Mouse (Mus musculus): ENCODE measurements around the gene Egflam. TPM values are rescaled to one million over a fixed set of nuclear protein-coding genes. Genes with fewer than 3 reads are reported as not detected.

Egflam gene
- polyA plus RNA-seq, 1 experiment, result 32.7 TPM

DNA sequence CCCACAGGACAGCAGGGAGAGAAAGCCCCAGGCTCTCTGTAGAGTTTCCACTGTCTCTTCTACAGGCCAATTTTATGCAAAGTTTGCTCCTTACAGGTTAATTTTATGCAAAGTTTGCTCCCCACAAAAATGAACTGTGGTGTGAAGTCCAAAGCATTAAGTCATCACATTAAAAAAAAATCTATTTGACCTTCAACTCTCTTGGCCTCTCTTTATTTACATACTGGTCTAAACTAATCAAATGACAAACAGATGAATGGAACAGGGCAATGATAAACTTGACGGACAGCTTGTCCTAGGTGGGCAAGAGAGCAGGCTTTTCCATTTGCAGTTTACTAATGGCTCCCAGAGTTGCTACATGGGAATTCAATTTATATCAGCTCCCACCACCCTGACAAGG, 98.3 kb downstream of the Egflam start:
- no peak for TF ChIP-seq CTCF (IDR thresholded peaks at IDR 0.05; ENCODE audit: insufficient read depth, low read length)
- no peak for TF ChIP-seq POLR2A (IDR thresholded peaks at IDR 0.05; ENCODE audit: borderline replicate concordance, extremely low read depth, low read depth, low read length)
- peaks cover 5% of the 10 kb centered on the region; the same call in 1 of the 2 replicates for H3K4me1 ChIP-seq (ENCODE audit: control insufficient read depth, insufficient read depth, low read length)
- no peak for DNase-seq
- H3K4me3 ChIP-seq (replicated peaks; ENCODE audit: extremely low read depth, low read depth, low read length), result no peak overlapping the region
- 60% methylated on average over 1 of the region's 1 CpGs for WGBS

DNA sequence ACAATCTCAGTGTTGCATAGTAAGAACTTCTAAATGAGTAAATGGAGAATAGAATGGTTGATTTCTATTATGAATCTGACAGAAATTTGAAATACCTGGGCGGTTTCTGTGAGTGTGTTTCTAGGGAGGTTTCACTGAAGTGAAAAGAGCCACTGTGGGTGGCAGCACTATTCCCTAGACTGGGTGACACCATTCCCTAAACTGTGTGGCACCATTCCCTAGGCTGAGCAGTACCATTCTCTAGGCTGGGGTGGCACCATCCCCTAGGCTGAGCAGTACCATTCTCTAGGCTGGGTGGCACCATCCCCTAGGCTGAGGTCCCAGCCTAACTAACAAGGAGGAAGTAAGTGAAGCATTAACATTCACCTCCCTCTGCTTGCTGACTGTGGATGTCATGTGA, 103.0 kb downstream of the Egflam start:
- Histone ChIP-seq H3K4me1 (ENCODE audit: control insufficient read depth, insufficient read depth, low read length) (no peaks in the 10 kb centered on the region; the same call in 1 of the 2 replicates), H3K4me3 (replicated peaks; ENCODE audit: extremely low read depth, low read depth, low read length) (no peak overlapping the region)
- 92% methylated on average over 1 of the region's 1 CpGs for WGBS
- DNase-seq, result no peak
- TF ChIP-seq POLR2A (IDR thresholded peaks at IDR 0.05; ENCODE audit: borderline replicate concordance, extremely low read depth, low read depth, low read length) (no peak), CTCF (IDR thresholded peaks at IDR 0.05; ENCODE audit: insufficient read depth, low read length) (no peak)

DNA sequence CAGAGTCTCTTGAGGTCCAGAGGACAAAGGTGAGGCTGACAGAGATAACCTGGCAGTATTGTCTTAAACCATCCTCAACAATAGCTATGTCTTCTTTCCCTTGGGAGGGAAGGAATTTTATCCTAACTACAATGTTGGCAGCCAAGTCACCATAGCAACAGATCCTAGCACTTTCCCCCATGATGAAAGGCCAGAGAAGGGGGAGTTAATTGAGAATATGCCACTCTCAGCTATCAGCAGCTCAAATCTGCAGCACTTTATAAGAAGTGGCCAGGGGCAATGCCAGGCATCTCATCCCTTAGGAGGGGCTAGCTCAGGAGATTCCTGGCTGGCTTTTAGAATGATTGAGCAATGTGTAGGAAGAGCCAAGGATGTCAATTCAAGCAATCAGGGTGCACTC, 105.3 kb downstream of the Egflam start:
- no peak for TF ChIP-seq CTCF (IDR thresholded peaks at IDR 0.05; ENCODE audit: insufficient read depth, low read length)
- TF ChIP-seq POLR2A (IDR thresholded peaks at IDR 0.05; ENCODE audit: borderline replicate concordance, extremely low read depth, low read depth, low read length), result no peak
- no peaks in the 10 kb centered on the region for H3K4me1 ChIP-seq (ENCODE audit: control insufficient read depth, insufficient read depth, low read length)
- no peak for DNase-seq
- H3K4me3 ChIP-seq (replicated peaks; ENCODE audit: extremely low read depth, low read depth, low read length), result no peak overlapping the region

DNA sequence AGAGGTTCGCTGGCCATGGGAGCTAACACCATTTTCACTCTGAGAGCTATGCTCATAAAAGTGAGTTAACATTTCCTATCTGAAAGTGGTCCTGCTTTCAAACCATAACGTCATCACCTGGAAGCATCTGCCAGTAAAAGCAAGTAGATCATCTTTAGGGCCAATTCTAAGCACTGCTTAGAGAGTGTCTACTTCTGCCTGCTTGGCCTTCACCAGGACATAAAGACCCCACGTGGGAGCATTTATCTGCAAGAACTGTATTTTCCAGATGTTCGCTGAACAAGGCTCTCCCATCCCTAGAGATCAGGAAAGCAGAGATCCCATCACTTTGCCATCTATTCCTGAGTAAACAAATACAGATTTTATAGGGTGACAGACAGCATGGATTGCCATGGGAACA, 108.2 kb downstream of the Egflam start:
- TF ChIP-seq CTCF (IDR thresholded peaks at IDR 0.05; ENCODE audit: insufficient read depth, low read length), result no peak
- TF ChIP-seq POLR2A (IDR thresholded peaks at IDR 0.05; ENCODE audit: borderline replicate concordance, extremely low read depth, low read depth, low read length), result no peak
- 71% methylated on average over 4 of the region's 4 CpGs for WGBS
- H3K4me3 ChIP-seq (replicated peaks; ENCODE audit: extremely low read depth, low read depth, low read length), result no peak overlapping the region
- no peaks in the 10 kb centered on the region for H3K4me1 ChIP-seq (ENCODE audit: control insufficient read depth, insufficient read depth, low read length)
- DNase-seq, result no peak

DNA sequence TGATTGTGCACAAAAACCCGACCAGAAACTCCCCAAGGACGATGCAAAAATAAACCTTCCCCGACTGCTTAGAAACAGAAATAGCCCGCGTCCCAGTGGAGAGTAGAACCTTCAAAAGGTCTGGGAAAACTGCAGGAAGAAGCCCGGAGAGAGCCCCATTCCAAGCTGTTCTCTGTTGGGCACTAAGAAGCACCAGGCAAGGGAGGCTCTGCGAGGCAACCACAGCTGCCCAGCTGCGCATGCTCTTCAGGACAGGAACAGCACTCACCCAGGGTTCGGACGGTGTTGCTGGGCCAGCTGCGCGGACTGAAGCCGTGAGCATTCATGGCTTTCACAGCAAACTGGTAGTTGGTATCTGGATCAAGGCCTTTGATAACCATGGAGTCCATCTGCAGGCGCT, 108.7 kb downstream of the Egflam start:
- no peak for DNase-seq
- H3K4me3 ChIP-seq (replicated peaks; ENCODE audit: extremely low read depth, low read depth, low read length), result no peak overlapping the region
- WGBS, result 61% methylated on average over 14 of the region's 14 CpGs
- TF ChIP-seq POLR2A (IDR thresholded peaks at IDR 0.05; ENCODE audit: borderline replicate concordance, extremely low read depth, low read depth, low read length), result no peak
- TF ChIP-seq CTCF (IDR thresholded peaks at IDR 0.05; ENCODE audit: insufficient read depth, low read length), result no peak
- no peaks in the 10 kb centered on the region for H3K4me1 ChIP-seq (ENCODE audit: control insufficient read depth, insufficient read depth, low read length)

DNA sequence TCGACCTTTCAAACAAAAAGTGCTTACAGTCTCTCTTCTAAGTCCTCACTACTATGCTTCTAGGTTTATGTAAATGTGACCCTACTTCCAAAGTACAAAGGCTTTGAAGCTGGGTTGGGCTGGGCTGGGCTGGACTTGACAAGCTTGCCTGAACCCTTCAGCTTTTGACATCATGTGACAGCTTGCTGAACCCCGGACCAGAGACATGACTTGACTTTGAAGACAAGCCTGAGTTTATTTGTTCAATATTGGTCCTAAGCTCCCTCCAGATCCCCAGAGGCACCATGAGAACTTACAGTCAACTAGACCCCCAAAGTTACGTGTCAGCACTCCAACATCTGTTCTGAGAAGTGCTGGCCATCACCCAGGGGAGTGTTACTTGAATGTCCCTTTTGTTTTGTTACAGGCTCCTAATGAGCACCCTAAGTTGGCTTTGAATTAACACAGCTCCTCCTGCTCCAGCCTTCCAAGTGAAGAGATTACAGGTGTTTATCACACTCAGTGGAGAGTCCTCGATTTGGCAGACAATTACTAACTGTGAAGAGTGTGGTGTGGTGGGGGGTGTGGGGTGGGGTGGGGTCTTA, 109.3 kb downstream of the Egflam start:
- Histone ChIP-seq H3K4me1 (ENCODE audit: control insufficient read depth, insufficient read depth, low read length) (no peaks in the 10 kb centered on the region), H3K4me3 (replicated peaks; ENCODE audit: extremely low read depth, low read depth, low read length) (no peak overlapping the region)
- no peak for DNase-seq
- TF ChIP-seq POLR2A (IDR thresholded peaks at IDR 0.05; ENCODE audit: borderline replicate concordance, extremely low read depth, low read depth, low read length) (no peak), CTCF (IDR thresholded peaks at IDR 0.05; ENCODE audit: insufficient read depth, low read length) (no peak)
- WGBS, result 36% methylated on average over 4 of the region's 4 CpGs

DNA sequence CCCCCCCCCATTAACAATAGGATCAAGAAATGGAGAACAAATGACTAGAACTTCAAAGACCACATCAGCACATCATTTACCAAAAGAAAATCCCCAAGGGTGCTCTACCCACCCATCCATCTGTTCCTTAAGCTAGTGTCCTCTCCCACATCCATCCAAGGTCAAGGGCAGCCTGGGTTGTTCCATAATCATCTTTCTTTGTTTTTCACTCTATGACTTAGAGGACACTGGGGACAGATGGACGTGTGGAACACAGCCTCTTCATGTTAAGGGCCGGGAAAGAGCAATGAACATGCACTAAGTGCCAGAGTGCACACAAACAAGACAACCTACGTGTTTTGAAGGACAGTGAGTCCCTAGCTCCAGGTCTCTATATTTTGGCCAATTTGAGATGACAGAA, 110.3 kb downstream of the Egflam start:
- TF ChIP-seq CTCF (IDR thresholded peaks at IDR 0.05; ENCODE audit: insufficient read depth, low read length), result no peak
- no peak for TF ChIP-seq POLR2A (IDR thresholded peaks at IDR 0.05; ENCODE audit: borderline replicate concordance, extremely low read depth, low read depth, low read length)
- H3K4me1 ChIP-seq (ENCODE audit: control insufficient read depth, insufficient read depth, low read length), result no peaks in the 10 kb centered on the region
- WGBS, result 71% methylated on average over 3 of the region's 3 CpGs
- no peak for DNase-seq
- no peak overlapping the region for H3K4me3 ChIP-seq (replicated peaks; ENCODE audit: extremely low read depth, low read depth, low read length)

DNA sequence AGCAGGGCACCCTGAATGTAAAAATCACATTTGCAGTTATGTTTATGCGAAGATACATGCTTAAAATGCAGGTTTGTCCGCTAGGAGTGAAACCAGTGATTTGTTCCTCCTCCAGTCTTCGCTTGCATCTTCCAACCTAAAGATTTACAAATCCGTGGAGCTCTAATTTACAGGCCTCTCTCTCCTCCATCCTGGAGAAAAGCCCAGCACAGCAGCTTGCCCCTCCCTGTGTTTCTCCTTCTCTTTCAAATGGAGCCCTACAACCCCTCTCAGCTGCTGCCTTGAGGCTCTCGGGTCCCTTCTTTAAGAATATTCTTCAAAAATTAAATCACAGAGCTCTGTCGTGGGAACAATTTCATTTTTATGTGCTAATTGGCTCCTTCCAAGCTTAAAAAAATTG, 116.6 kb downstream of the Egflam start:
- DNase-seq, result no peak
- Histone ChIP-seq H3K4me3 (replicated peaks; ENCODE audit: extremely low read depth, low read depth, low read length) (no peak overlapping the region), H3K4me1 (ENCODE audit: control insufficient read depth, insufficient read depth, low read length) (no peaks in the 10 kb centered on the region)
- WGBS, result 82% methylated on average over 6 of the region's 6 CpGs
- no peak for TF ChIP-seq CTCF (IDR thresholded peaks at IDR 0.05; ENCODE audit: insufficient read depth, low read length)
- no peak for TF ChIP-seq POLR2A (IDR thresholded peaks at IDR 0.05; ENCODE audit: borderline replicate concordance, extremely low read depth, low read depth, low read length)

DNA sequence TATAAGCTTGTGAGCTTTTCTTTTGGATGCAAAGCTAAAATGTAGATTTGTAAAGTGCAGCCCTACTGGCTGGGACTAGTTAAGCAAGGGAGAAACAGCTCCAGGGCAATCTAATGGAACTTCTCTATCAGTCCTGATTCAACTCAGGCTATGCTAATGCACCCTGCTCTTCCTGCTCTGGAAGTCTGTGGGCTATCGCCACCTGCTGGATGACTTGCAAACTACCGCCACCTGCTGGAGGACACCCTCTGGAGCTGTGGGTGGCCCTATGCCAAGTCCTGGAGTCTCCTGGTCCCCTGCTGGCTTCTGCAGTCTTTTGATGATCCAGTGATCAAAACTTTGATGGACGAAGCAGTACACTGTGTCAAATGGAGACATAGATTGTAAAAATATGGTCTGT, 134.4 kb downstream of the Egflam start:
- WGBS, result 8% methylated on average over 3 of the region's 3 CpGs
- peak; percentile 95 for TF ChIP-seq CTCF (IDR thresholded peaks at IDR 0.05; ENCODE audit: insufficient read depth, low read length)
- no peak for TF ChIP-seq POLR2A (IDR thresholded peaks at IDR 0.05; ENCODE audit: borderline replicate concordance, extremely low read depth, low read depth, low read length)
- H3K4me1 ChIP-seq (ENCODE audit: control insufficient read depth, insufficient read depth, low read length), result no peaks in the 10 kb centered on the region
- DNase-seq, result peak; percentile 74
- H3K4me3 ChIP-seq (replicated peaks; ENCODE audit: extremely low read depth, low read depth, low read length), result no peak overlapping the region

DNA sequence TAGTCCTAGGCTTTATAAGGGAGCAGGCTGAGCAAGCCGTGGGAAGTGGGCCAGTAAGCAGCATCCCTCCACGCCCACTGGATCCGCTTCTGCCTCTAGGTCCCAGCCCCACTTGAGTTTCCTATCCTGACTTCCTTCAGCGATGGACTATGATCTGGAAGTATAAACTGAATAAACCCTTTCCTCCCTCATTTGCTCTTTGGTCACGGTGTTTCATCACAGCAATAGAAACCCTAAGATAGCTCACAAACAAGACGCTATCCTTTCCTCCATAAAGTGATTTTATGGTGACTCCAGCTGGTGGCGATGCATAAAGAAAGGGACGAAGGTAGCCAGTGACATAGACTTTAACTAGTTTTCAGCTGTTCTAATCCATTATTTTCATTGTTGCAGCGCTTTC, 134.9 kb downstream of the Egflam start:
- no peak for DNase-seq
- Histone ChIP-seq H3K4me3 (replicated peaks; ENCODE audit: extremely low read depth, low read depth, low read length) (no peak overlapping the region), H3K4me1 (ENCODE audit: control insufficient read depth, insufficient read depth, low read length) (no peaks in the 10 kb centered on the region)
- TF ChIP-seq POLR2A (IDR thresholded peaks at IDR 0.05; ENCODE audit: borderline replicate concordance, extremely low read depth, low read depth, low read length) (no peak), CTCF (IDR thresholded peaks at IDR 0.05; ENCODE audit: insufficient read depth, low read length) (no peak)
- 88% methylated on average over 9 of the region's 9 CpGs for WGBS
